Mouse (Mus musculus): ENCODE measurements around the gene Mpp3.
A peak's percentile ranks its signal among the peaks of the same experiment; 100 is the strongest.

Gene Mpp3

DNA sequence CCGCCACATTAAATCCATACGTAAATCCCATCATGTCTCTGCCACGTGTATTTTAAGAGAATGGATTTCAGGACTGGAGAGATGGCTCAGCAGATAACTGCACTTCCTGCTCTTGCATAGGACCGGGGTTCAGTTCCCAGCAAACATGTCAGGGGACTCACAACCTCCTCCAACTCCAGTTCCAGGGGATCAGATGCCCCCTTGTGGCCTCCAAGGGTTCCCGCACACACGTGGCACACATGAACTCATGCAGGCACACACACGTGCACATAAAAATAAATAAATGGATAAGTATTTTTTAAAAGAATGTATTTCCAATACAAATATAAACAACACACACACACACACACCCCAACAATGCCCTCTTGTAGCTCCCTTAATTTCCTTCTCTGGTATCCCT is 51.3 kb downstream of the Mpp3 start:
- DNase-seq (ENCODE audit: low read depth, low spot score): no peak

DNA sequence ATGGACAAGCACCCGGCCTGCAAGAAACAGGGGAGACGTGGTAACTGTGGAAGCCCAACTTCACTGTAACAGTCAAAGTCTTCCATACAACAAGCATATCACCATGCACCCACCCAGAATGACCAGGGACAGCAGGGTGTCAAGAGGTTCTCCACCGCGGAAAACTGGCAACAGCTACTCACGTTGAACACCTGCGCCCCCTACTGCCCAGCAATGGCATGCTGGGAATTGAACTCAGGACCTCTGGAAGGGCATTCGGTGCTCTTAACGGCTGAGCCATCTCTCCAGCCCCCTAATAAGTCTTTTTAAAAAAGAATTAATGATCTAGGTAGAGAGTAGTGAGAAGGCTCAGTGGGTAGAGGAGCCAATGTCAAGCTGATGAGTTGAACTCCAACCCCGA is 53.3 kb downstream of the Mpp3 start:
- no peak for DNase-seq (ENCODE audit: low read depth, low spot score)

DNA sequence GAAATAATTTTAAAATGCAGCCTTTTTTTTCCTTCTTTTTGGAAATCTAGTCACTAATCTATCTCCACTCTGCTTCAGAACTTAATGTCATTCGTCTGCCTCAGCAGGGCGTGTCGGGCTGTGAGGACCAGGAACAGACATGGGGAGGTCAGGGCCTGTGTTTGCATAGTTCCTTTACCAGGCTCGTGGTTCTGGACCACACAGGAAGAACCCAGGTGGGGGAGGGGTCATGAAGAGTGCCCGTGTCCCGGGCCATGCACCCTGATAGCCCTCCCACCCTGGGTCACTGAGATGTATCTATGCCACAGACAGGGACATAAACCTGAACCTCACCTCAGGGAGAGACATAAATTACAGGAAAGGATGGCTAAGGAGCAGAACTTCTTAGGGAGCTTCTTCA is 54.1 kb downstream of the Mpp3 start:
- DNase-seq (ENCODE audit: low read depth, low spot score): no peak

DNA sequence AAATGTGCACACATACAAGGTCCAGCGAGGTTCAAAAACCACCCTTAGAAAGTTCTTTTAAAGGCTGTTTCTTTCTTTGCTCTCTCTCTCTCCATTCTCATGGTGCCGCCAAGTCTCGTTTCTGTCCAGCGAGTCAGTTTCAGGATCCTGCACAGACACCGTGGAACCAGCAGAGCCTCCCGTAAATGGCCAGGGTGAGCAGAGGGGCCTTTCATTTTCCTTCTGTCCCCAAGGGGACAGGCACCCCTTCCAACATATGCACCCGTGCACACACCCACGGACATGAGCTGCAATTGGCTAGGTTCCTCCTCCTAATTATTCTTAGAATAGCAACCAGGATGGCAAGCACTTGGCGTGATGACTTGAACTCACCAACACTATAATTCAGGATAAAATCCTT is 54.8 kb downstream of the Mpp3 start:
- no peak for DNase-seq (ENCODE audit: low read depth, low spot score)

DNA sequence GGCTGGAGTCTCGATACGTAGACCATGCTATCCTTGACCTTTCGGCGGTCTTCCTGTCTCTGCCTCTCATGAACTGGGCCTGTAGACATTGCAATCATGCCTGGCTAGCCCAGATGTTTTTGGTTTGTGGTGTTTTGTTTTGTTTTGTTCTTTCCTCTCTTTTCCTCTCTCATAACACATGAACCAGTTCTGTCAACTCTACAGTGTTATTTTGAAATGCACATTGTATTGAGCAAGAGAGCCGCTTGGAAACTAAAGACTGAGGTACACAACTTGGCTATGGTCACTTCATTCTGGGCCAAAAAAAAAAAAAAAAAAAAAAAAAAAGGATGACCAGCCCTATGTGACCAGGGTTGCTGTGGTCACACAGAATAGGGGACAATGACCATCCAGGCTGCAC is 55.6 kb downstream of the Mpp3 start:
- no peak for DNase-seq (ENCODE audit: low read depth, low spot score)

DNA sequence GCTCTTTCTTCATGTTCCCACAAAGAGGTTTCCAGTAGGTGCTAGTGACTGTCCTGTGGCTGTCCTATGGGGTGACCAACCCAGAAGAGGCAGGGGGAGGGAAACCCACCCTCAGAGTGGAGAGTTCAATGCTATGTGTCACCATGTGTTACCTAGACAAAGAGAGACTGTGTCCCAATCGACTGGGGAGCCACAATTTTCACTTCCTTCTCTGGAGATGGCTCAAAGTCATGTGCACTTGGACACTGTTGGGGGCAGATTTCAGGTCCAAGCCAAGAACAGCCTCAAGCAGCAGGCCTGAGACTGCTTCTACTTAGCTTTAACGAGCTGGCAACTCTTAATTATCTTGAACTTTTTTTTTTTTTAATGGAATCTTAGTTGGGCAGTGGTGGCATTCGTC is 56.2 kb downstream of the Mpp3 start:
- DNase-seq (ENCODE audit: low read depth, low spot score): no peak

DNA sequence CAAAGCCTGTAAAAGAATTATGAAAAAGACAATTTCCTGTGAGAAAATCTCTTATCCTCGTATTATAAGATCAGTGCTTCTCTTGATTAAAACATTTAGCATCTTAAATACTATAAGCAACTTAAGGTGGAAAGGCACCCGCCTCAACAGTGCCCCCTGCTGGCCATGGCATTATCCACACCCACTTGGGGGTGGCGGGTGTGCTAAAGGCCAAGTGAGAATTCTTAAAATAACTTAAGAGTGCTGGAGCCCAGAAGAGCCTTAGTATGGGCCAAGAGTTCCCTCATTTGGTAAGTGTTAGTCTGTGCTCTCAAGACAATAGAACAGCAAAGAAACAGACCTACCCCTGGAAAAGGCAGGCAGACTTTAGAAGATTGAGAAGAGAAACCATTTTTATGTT is 56.9 kb downstream of the Mpp3 start:
- DNase-seq (ENCODE audit: low read depth, low spot score): no peak

DNA sequence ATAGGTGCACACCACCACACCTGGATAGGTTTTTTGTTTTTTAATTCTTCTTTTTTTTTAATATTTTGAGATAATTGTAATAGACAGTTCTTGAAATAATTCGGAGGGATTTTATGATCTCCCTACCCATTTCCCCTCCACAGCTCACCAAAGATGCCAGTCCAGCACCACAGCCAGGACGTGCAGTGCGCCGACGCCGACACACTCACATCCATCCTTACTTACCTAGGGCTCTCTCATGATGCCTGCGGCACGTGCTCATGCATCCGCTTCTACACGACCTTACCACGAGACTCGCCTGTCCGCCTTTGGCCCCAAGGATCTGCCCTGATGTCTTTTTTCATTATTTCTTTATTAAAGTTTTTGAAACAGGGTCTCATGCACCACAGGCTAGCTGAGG is 58.4 kb downstream of the Mpp3 start:
- DNase-seq (ENCODE audit: low read depth, low spot score): no peak

DNA sequence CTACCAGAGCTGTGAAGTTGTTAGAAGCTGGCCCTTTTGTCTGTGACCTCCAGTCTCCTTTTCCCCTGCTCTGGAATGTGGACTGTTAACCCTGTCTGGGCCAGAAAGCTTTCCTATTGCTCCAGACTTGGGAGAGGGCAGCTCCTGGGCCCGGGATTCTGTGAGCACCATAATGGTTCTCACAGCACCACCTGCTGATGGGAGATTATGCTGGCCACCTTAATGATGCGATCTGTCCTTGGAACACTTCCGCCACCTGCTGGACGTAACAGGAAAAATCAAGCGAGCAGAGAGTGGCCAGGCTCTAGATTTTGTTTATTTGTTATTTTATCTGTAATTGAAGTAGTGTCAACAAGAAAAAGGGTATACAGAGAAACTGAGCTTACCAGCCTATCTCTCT is 59.5 kb downstream of the Mpp3 start:
- peak; percentile 69 for DNase-seq (ENCODE audit: low read depth, low spot score)

DNA sequence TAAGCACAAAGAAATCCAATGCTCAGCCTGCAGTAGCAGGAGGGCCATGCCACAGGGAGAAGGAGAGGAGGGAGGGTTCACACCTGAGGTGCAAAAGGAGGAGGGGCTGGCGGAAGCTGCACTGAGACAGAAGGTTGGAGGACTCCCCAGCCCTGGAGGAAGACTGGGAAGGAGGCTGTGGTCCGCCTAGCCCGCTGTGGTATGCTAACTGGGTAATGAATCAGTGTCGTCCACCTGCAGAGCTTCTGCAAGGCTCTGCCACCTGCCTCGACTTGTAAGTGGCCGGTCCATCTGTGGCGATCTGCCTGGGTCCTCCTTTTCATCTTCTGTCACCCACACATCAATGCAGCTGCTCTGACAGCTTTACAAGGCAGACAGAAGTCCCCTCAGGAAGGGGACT is 60.0 kb downstream of the Mpp3 start:
- DNase-seq (ENCODE audit: low read depth, low spot score): no peak

DNA sequence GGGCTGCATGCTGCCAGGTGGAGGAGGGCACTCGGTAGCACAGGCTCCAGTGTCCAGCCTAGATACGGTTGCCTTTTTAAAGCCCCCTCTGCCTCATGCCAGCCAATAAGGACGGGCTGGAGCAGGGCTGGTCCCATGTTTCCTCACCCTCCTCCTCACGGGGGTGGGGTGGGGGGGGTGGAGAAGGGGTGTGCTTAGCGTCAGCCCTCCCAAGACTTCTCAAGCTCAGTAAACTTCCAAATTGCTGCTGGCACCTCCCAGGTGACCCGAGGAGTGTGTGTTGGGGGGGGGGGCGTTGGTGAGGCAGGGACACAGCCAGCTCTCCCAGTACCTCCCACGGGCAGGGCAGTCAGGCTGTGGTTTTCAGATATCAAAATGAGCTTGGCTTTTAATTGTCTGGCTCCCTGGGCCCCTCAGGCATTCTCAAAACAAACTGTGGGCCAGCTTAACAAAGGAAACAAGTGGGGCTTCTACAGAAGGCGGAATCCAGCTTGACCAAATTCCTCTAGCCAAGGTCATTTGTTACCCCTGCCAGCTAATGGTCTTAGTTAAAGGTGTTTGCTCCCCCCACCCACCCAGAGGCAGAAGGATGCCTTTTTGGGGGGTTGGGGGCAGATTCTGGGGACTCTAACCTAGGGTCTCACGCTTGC is 61.2 kb downstream of the Mpp3 start, which contains the start of gene Sost:
TSS of gene Sost (minus strand) at position 51 of the 650 bp plus-strand sequence.
- no peak for DNase-seq (ENCODE audit: low read depth, low spot score)

DNA sequence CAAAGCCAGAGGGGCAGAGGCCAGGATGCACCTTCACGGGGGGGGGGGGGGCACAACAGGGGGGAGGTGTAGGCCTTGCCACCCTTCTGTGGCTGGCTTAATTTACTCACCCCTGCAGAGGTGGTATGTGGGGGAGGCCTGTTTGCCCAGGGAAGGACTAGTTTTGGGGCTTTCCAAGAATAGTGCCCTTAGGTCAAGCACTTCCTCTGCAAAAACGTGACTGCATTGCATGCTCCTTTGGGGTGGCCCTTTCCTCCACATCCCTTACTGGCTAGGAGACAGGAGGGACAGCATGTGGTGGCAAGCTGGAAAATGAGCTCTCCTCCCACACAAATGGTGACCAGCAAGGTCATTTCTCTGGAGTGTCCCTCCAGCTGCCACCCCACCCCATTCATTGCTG is 62.7 kb downstream of the Mpp3 start:
- DNase-seq (ENCODE audit: low read depth, low spot score): no peak

DNA sequence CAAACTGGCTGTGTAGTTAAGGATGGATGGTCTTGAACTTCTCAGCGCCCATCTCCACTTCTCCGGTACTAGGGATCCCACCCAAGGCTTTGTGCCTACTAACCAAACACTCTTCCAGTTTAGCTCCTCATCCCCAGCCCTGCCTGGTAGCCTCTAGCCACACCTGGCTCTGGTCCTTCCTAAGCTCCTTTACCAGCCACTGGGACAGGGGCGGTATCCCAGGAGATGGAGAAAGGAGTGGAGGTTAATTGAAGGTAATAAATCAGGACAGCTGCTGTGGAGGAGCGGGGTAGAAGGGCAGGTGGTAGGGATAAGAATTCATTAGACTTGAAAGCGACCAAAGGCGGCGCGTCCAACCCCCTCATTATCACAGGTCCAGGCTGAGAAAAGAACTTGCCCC is 63.6 kb downstream of the Mpp3 start:
- DNase-seq (ENCODE audit: low read depth, low spot score): no peak

DNA sequence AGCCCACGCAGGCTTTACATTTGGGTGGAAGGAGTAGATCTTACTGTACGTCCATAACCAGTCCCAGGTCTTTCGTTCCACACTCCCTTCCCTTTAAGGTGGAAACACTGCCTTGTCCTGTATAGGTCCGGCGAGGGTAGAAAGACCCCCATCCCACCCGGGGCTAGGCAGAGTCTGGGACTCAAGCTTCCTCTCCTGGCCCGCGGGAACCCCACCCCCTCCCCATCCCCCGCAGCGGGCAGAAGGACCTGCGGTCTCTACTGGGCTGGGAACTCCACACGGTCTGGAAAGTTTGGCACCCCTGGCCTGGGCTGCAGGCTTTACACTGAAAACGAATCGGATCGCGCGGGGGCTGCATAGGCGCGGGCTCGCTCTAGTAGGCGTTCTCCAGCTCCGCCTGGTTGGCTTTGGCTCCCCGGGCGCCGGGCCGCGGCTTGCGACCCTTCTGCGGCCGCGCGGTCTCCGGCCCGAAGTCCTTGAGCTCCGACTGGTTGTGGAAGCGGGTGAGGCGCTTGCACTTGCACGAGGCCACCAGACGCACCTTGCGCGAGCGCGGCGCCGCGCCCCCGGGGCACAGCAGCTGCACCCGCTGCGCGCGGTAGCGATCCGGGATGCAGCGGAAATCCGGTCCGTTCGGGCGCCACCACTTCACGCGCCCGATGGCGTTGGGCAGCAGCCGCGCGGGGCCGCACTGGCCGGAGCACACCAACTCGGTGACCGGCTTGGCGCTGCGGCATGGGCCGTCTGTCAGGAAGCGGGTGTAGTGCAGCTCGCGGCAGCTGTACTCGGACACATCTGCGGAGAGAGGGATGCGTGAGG is 64.6 kb downstream of the Mpp3 start:
- no peak for DNase-seq (ENCODE audit: low read depth, low spot score)

DNA sequence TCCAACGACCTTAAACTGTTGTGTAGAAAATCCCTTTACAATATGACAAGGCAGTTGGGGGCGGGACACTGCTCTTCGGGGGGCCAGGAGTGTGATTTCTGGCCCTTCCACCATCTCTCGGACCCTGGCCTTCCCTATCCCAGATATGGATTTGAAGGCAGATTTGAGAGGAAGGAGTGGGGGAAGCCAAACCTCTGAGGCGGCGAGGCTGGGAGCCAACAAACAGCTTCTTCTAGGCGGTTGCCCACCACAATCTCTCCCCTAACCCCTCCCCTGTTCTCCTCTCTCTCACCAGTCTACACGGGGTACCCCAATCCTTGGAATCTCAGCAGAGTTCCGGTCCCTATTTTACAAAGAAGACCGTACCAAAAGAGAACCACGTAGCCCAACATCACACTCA is 65.2 kb downstream of the Mpp3 start:
- no peak for DNase-seq (ENCODE audit: low read depth, low spot score)

DNA sequence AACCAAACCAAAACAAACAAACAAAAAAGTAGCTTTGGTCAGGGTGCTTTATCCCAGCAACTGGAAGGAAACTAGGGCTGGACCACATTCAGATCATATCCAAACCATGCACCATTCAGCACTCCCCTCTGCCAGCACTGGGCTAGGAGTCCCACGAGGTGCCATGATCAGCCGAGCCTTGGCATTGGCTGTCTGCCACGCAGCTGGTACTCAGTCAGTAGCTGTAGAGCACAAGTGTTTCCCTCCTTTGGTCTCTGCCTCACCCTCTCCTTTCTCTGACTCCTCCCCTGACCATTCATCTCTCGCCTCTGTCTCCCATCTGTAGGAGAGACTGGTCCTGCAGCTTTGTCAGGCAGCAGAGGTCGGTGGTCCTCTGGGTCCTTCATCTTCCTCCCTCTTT is 70.8 kb downstream of the Mpp3 start:
- DNase-seq (ENCODE audit: low read depth, low spot score): no peak

DNA sequence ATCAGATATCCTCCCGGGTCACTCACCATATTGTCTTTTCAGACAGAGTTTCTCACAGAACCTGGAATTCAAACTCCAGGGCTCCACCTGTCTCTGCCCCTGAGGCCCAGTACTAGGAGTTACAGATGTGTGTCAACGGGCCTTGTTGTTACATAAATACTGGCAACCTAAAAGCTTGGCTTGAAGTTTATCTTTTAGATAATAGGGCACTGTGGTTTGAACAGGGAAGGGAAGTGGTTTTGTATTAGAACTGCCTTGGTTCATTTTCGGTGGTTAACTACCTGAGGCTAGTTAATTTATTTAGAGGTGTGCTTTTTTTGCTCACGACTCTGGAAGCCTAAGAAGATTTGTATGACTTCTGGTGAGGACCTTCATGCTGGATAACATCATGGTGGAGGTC is 74.8 kb downstream of the Mpp3 start:
- DNase-seq (ENCODE audit: low read depth, low spot score): no peak

DNA sequence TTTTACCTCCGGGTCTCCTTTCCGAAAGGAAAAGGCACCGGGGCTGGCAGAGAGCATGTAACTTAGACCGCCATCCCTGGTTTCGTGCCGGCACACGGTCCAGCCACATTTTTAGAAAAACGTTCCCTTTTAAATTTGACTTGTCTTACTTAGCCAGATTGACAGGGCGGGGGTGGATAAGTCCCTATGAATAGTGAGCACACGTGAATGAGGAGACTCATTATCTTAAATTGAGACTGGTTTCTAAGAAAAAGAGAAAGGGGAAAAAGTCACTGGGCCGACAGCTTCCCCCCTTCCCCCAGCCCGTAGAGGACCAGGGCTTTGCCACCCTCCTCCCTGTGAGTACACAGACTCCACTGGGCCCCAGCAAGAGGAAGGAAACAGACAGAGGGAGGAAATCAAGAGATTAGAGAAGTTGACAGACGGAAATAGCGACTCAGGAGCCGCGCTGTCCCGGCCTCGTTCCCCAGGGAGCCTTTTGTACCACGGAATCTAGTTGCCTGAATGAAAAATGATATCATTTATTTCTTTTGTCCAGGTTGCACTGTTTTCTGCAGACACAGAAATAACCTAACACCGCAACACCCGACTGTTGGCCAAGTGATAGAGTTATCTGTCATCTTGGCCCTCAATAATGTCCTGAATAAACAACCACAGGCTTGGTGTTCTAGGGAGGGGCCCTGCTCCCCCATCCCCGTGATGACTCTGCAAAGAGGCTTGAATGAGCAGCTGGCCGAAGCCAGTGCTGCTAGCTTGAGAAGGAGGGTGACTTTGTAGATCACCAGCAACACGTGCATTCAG is 75.5 kb downstream of the Mpp3 start:
- no peak for DNase-seq (ENCODE audit: low read depth, low spot score)

DNA sequence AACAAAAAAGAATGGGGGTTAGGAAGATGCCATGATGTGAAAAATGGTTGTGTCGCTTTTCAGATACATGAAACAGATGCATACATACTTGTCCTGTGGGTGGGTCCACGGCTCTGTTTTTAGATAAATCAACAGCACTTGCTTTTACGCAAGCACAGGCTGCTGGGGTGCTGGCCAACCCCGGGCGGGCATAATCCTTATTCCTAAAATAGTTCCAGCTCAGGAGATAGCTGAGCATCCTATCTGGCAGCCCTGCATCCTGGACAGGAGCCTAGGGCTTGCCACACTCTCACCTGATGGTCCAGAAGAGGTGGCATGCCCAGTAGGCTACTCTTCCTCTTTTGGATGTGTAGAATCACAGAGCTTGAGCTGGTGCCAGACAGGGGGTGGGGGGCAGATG is 78.2 kb downstream of the Mpp3 start:
- no peak for DNase-seq (ENCODE audit: low read depth, low spot score)

Data from retina, adult 2 months (tissue).